Mouse (Mus musculus) Muller cell, postnatal 12 days (primary cell): Measurements from ENCODE around the gene Gm49358.
A peak's percentile ranks its signal among the peaks of the same experiment; 100 is the strongest.

Source experiments
- DNase-seq: peaks from one replicate; pipeline ENCODE4 v3.0.0-alpha.2; 2015; ENCODE audit errors: inconsistent ontology term

Gene Gm49358

DNA sequence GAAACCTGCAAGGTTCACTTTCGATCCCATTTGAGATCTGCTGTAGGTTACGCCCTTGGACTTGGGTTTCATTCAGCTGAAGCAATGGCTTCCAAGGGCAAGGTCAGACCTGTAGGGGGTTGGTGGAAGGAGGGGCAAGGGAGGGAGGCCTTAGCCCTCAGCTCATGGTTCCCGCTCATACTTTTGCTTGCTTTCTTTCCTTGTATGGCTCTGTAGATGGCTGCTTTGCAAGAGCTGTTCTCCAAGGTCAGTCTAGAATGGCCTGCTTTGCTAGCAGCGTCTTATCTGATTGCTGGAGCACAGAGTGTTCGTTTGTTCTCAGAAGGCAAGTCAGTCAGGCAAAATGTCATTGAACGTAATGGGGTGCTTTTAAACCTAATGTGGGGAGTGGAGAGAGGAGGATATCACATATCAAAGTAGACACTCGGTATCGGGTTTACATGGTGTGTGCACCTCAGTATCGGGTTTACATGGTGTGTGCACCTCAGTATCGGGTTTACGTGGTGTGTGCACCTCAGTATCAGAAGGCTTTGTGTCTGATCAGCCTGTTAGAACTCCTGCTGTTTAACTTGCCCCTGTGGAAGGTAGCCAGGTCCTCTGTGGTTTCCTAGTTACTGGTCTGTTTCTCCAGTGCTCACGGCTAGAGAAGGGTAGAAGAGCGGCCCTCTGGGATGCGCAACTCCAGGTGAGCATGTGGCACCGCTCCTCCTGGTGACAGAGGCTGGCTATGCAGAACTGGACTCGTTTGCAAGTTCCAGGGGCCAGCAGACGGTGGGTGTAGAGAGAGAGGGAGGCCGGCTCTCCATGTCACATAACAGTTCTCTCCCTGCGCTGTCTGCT is 50.7 kb downstream of the Gm49358 start:
- DNase-seq, result no peak

GRCm38 (mm10) chr10:86815133-86815532 is 51.4 kb downstream of the Gm49358 start:
- no peak for DNase-seq

GRCm38 (mm10) chr10:86819649-86820165 is 55.9 kb downstream of the Gm49358 start:
- peak; percentile 67 for DNase-seq

GRCm38 (mm10) chr10:86821014-86821413 is 57.2 kb downstream of the Gm49358 start:
- no peak for DNase-seq

GRCm38 (mm10) chr10:86824093-86824492 is 60.3 kb downstream of the Gm49358 start:
- DNase-seq, result no peak

DNA sequence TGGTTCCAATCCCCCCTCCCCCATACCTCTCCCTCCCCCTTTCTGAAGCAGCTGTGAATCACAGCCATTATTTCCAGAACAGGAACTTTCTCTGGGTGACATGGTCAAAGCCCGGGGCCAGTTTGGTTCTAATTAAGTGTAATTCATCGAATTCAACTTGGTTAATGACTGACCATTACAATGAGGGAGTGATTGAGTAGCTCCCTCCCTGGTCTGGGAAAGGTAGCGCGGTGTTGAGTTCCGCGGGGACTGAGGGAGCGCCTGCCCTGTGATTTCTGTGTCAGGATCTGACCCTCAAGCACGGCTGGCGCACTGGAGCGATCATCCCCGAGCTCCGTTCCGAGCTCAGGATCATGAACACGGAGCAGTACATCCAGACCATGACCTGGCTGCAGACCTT is 61.1 kb downstream of the Gm49358 start:
- peak; percentile 32 for DNase-seq

- DNase-seq, result peak; percentile 38
Observed at GRCm38 (mm10) chr10:86825871-86826522, 62.2 kb downstream of the Gm49358 start.

- DNase-seq, result no peak
Observed at GRCm38 (mm10) chr10:86826929-86827328, 63.2 kb downstream of the Gm49358 start.

DNA sequence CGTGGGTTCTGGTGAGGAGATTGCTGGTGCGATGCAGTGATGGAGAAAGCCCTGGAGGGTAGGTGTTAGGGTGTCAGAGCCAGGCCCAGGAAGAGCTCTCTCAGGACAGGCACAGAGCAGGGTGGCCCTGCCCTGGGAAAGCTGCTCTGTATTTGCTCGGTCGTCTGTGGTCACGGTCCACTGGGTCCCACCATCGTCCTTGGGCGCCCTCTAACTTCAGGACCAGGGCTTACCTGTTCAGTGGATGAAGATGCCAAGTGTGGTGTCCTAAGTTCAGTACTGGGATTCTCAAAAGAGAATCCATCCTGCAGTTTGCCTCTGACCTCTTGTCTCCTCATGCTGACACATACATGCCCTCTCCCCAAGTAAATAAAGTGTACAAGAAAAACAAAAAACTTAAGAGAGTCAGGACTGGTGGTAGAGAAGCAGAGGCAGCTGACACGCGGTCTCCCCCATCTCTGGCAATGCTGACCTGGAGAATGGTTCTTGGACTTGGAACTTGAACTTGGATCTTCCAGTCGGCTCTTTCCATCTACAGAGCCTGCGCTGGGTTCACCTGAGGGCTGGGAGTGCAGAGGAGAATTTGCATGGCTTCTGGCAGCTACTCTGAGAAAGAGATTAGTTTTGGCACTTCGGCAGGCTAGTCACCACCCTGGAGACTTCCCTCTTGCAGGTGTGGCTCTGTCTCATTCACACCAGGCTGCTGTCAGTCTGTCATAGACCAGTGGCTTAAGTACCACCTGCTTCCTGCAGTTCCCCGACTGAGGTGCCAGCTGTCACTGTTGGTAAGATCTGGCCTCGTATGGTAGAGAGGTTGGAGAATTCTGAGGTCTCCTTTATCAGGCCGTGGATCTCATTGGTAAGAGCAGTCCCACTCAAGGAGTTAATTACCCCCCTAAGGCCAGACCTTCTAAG is 64.7 kb downstream of the Gm49358 start:
- no peak for DNase-seq

GRCm38 (mm10) chr10:86829515-86829914 is 65.7 kb downstream of the Gm49358 start:
- DNase-seq, result no peak

GRCm38 (mm10) chr10:86836784-86837183 is 73.0 kb downstream of the Gm49358 start:
- DNase-seq, result no peak

GRCm38 (mm10) chr10:86838827-86839226 is 75.1 kb downstream of the Gm49358 start:
- DNase-seq, result no peak

GRCm38 (mm10) chr10:86842659-86843058 is 78.9 kb downstream of the Gm49358 start:
- no peak for DNase-seq

DNA sequence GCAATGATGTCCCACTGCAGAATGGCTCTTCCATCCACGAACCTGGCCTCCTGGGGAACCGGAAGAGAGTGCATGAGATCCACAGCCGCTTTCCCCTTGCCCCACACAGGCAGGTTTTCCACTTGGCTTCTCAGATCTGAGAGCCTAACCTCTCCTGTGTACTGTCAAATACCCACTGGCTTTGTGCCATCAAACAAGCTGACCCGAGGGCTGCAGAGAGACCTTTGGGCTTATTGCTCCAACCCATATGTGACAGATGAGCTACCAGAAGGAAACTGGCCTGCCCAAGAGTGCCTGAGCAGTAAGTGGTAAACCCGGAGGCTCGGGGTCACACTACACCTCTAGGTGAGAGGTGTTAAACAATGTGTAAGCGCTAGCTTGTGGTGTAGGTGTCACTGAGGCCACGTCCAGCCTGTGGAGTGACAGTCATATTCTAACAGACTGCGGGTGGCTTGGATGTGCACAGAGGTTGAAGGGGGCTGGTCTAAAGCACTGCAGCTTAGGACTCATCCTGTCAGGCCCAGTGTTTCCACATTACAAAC is 83.2 kb downstream of the Gm49358 start:
- DNase-seq, result no peak

- no peak for DNase-seq
Observed at GRCm38 (mm10) chr10:86849087-86849486, 85.3 kb downstream of the Gm49358 start.

DNA sequence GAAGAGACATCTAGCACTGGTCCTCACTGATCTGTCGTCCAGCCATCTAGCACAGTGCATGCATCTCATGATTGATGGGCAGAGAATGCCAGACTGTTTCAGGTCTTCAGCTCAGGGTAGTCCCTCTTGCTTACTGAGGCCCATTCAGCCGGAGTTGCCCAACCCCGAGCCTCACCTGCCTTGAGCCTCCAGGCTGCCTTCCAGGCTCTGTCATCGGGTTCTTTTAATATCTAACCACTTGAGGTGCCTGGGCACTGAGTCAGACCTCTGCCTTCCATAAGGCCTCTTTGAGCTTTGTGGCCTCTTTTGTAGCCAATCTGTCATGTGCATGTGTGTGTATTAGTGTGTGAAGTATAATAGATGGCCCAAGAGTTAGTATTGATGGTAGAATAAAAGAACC is 85.7 kb downstream of the Gm49358 start:
- DNase-seq, result peak; percentile 4

- DNase-seq, result no peak
Observed at GRCm38 (mm10) chr10:86852160-86852559, 88.4 kb downstream of the Gm49358 start.

- DNase-seq, result no peak
Observed at GRCm38 (mm10) chr10:86853433-86853832, 89.7 kb downstream of the Gm49358 start.

DNA sequence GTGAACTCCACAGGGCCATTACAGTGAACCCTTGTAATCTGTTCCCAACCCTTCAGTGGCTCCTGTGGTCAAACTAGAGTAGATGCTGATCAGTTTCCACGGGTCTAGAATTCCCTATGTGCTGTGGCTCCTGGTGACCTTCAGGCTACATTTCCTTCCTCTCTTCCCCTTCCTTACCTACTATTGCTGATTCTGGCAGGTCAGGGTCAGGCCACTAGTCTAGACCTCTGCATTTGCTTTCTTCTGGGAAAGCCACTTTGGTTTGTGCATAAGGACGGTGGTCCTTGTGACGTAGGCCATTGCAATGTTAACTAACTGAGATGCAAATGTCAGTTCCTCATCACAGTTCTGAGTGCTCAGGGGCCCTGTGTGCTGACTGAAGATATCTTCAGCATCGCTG is 96.6 kb downstream of the Gm49358 start:
- no peak for DNase-seq

- DNase-seq, result no peak
Observed at GRCm38 (mm10) chr10:86862496-86862895, 98.7 kb downstream of the Gm49358 start.

- DNase-seq, result no peak
Observed at GRCm38 (mm10) chr10:86863429-86863828, 99.7 kb downstream of the Gm49358 start.

- DNase-seq, result no peak
Observed at GRCm38 (mm10) chr10:86872121-86872520, 108.3 kb downstream of the Gm49358 start.
